Mouse (Mus musculus): ENCODE measurements at regions not wholly inside any gene's neighbourhood (a gene's known extent, or its start where the extent isn't known, plus 50 kb on each side); places are given as distances from the start of the nearest gene placed in this dataset.

- TF ChIP-seq POLR2A (IDR thresholded peaks at IDR 0.05; ENCODE audit: borderline replicate concordance, extremely low read depth, insufficient read depth, insufficient read length, poor library complexity, severe bottlenecking) (no peak), CTCF (IDR thresholded peaks at IDR 0.05; ENCODE audit: borderline replicate concordance, extremely low read depth, insufficient read depth, insufficient read length) (peak; percentile 34; the same call in 1 of the 2 replicates)
Measured at GRCm38 (mm10) chr8:31370137-31371010, 2058.1 kb upstream of the 5930422O12Rik start.
